Mouse (Mus musculus): ENCODE results near the gene Gm42742. TPM values are rescaled to one million over a fixed set of nuclear protein-coding genes. Genes with fewer than 3 reads are reported as not detected.
A peak's percentile ranks its signal among the peaks of the same experiment; 100 is the strongest.

Gm42742 gene
- polyA plus RNA-seq, 1 experiment from 2014 or later, result 38.5 TPM

- peak within 1 kb of the TSS; percentile 100 for H3K9ac ChIP-seq (ENCODE audit: low read length)
- peaks cover 27% of the 10 kb centered on the region for H3K36me3 ChIP-seq (ENCODE audit: control insufficient read depth, insufficient read depth)
- peak within 1 kb of the TSS; percentile 100 for H3K4me3 ChIP-seq (ENCODE audit: low read length)
- H3K9me3 ChIP-seq (replicated peaks; ENCODE audit: control insufficient read depth, low read length), result no peaks in the 10 kb centered on the region
- no peaks in the 10 kb centered on the region for H3K27me3 ChIP-seq (ENCODE audit: control insufficient read depth, insufficient read depth, low read length)
- peaks cover 11% of the 10 kb centered on the region for H3K4me1 ChIP-seq (ENCODE audit: control insufficient read depth, insufficient read depth, low read length)
- peak; percentile 94 for ATAC-seq (replicated peaks; ENCODE audit: extremely low read depth, insufficient read depth, low FRiP score)
- under 1% methylated on average over 55 of the region's 55 CpGs for WGBS
- H3K27ac ChIP-seq (ENCODE audit: low read length), result peak within 1 kb of the TSS; percentile 97
- H3K4me2 ChIP-seq (ENCODE audit: low read depth, low read length), result peak within 1 kb of the TSS; percentile 89
Measured at GRCm38 (mm10) chr7:126975950-126976866, 44.7 kb downstream of the Gm42742 start, which contains the start of gene Cdiptos. Gene Cdiptos, minus strand, starts transcription at chr7:126976098.

GRCm38 (mm10) chr7:126975893-126975949, 45.2 kb downstream of the Gm42742 start, which contains the start of gene Cdipt:
Gene Cdipt, plus strand, starts transcription at chr7:126975914.
- Histone ChIP-seq H3K27ac (ENCODE audit: low read length) (peak within 1 kb of the TSS; percentile 97), H3K27me3 (ENCODE audit: control insufficient read depth, insufficient read depth, low read length) (no peaks in the 10 kb centered on the region), H3K4me1 (ENCODE audit: control insufficient read depth, insufficient read depth, low read length) (peaks cover 11% of the 10 kb centered on the region), H3K4me2 (ENCODE audit: low read depth, low read length) (peak within 1 kb of the TSS; percentile 89), H3K9ac (ENCODE audit: low read length) (peak within 1 kb of the TSS; percentile 100), H3K9me3 (replicated peaks; ENCODE audit: control insufficient read depth, low read length) (no peaks in the 10 kb centered on the region), H3K4me3 (ENCODE audit: low read length) (peak within 1 kb of the TSS; percentile 100), H3K36me3 (ENCODE audit: control insufficient read depth, insufficient read depth) (peaks cover 24% of the 10 kb centered on the region)
- ATAC-seq (replicated peaks; ENCODE audit: extremely low read depth, insufficient read depth, low FRiP score), result no peak
- WGBS, result 0% methylated on average over 1 of the region's 1 CpGs

GRCm38 (mm10) chr7:126975493-126975892, 45.4 kb downstream of the Gm42742 start:
- H3K27me3 ChIP-seq (ENCODE audit: control insufficient read depth, insufficient read depth, low read length), result no peaks in the 10 kb centered on the region
- peak overlapping the region; percentile 97 for H3K27ac ChIP-seq (ENCODE audit: low read length)
- H3K9me3 ChIP-seq (replicated peaks; ENCODE audit: control insufficient read depth, low read length), result no peaks in the 10 kb centered on the region
- ATAC-seq (replicated peaks; ENCODE audit: extremely low read depth, insufficient read depth, low FRiP score), result no peak
- peak overlapping the region; percentile 63 for H3K9ac ChIP-seq (ENCODE audit: low read length)
- peak overlapping the region; percentile 89 for H3K4me2 ChIP-seq (ENCODE audit: low read depth, low read length)
- H3K36me3 ChIP-seq (ENCODE audit: control insufficient read depth, insufficient read depth), result peaks cover 24% of the 10 kb centered on the region
- 4% methylated on average over 8 of the region's 8 CpGs for WGBS
- peak overlapping the region; percentile 100 for H3K4me3 ChIP-seq (ENCODE audit: low read length)
- peaks cover 11% of the 10 kb centered on the region for H3K4me1 ChIP-seq (ENCODE audit: control insufficient read depth, insufficient read depth, low read length)

GRCm38 (mm10) chr7:126967361-126967760, 53.5 kb downstream of the Gm42742 start:
- Histone ChIP-seq H3K4me1 (ENCODE audit: control insufficient read depth, insufficient read depth, low read length) (no peaks in the 10 kb centered on the region), H3K27ac (ENCODE audit: low read length) (no peak overlapping the region), H3K36me3 (ENCODE audit: control insufficient read depth, insufficient read depth) (no peaks in the 10 kb centered on the region), H3K27me3 (ENCODE audit: control insufficient read depth, insufficient read depth, low read length) (peaks cover 12% of the 10 kb centered on the region), H3K4me2 (ENCODE audit: low read depth, low read length) (no peak overlapping the region), H3K9ac (ENCODE audit: low read length) (no peak overlapping the region), H3K4me3 (ENCODE audit: low read length) (no peak overlapping the region), H3K9me3 (replicated peaks; ENCODE audit: control insufficient read depth, low read length) (no peaks in the 10 kb centered on the region)
- WGBS, result 64% methylated on average over 6 of the region's 6 CpGs
- no peak for ATAC-seq (replicated peaks; ENCODE audit: extremely low read depth, insufficient read depth, low FRiP score)

- Histone ChIP-seq H3K4me2 (ENCODE audit: low read depth, low read length) (no peak overlapping the region), H3K4me1 (ENCODE audit: control insufficient read depth, insufficient read depth, low read length) (no peaks in the 10 kb centered on the region), H3K36me3 (ENCODE audit: control insufficient read depth, insufficient read depth) (no peaks in the 10 kb centered on the region), H3K27me3 (ENCODE audit: control insufficient read depth, insufficient read depth, low read length) (peaks cover 12% of the 10 kb centered on the region), H3K4me3 (ENCODE audit: low read length) (no peak overlapping the region), H3K9ac (ENCODE audit: low read length) (no peak overlapping the region), H3K9me3 (replicated peaks; ENCODE audit: control insufficient read depth, low read length) (no peaks in the 10 kb centered on the region), H3K27ac (ENCODE audit: low read length) (no peak overlapping the region)
- ATAC-seq (replicated peaks; ENCODE audit: extremely low read depth, insufficient read depth, low FRiP score), result no peak
- WGBS, result 40% methylated on average over 3 of the region's 3 CpGs
Measured at GRCm38 (mm10) chr7:126965568-126965967, 55.3 kb downstream of the Gm42742 start.

Small RNA genes lying within 50 kb of the gene (microRNA-seq; reads per million reads assigned to microRNA genes)
- gene Gm44343, result not detected

Other genes starting within 250 kb of the Gm42742 start
- gene Ypel3, start 244.1 kb downstream of the Gm42742 start, polyA plus RNA-seq (2015; fragmentation: Nextera tagmentation; extraction: Ambion mirVana), result 80.8 and 84.6 TPM in 2 replicates
- gene Tbx6, start 239.6 kb downstream of the Gm42742 start, polyA plus RNA-seq (2015; fragmentation: Nextera tagmentation; extraction: Ambion mirVana), result 0.09 and 0.58 TPM in 2 replicates
- 133 and 159 TPM in 2 replicates for gene Ppp4c, start 228.6 kb downstream of the Gm42742 start, polyA plus RNA-seq (2015; fragmentation: Nextera tagmentation; extraction: Ambion mirVana)
- gene Fam57b, start 223.4 kb downstream of the Gm42742 start, polyA plus RNA-seq (2015; fragmentation: Nextera tagmentation; extraction: Ambion mirVana), result 0.86 and 1.4 TPM in 2 replicates
- not detected in 2 replicates for gene 4930451I11Rik, start 189.5 kb downstream of the Gm42742 start, polyA plus RNA-seq (2015; fragmentation: Nextera tagmentation; extraction: Ambion mirVana)
- not detected in 2 replicates for gene Doc2a, start 173.7 kb downstream of the Gm42742 start, polyA plus RNA-seq (2015; fragmentation: Nextera tagmentation; extraction: Ambion mirVana)
- gene Hirip3, start 159.1 kb downstream of the Gm42742 start, polyA plus RNA-seq (2015; fragmentation: Nextera tagmentation; extraction: Ambion mirVana), result 19.8 and 22.2 TPM in 2 replicates
- gene Ino80e, start 158.7 kb downstream of the Gm42742 start, polyA plus RNA-seq (2015; fragmentation: Nextera tagmentation; extraction: Ambion mirVana), result 50.5 and 52.0 TPM in 2 replicates
- gene Taok2, start 136.4 kb downstream of the Gm42742 start, polyA plus RNA-seq (2015; fragmentation: Nextera tagmentation; extraction: Ambion mirVana), result 31.1 and 35.4 TPM in 2 replicates
- 19.6 and 22.5 TPM in 2 replicates for gene Tmem219, start 98.2 kb downstream of the Gm42742 start, polyA plus RNA-seq (2015; fragmentation: Nextera tagmentation; extraction: Ambion mirVana)
- gene Kctd13, start 92.2 kb downstream of the Gm42742 start, polyA plus RNA-seq (2015; fragmentation: Nextera tagmentation; extraction: Ambion mirVana), result 13.3 TPM in 2 replicates
- not detected in 2 replicates for gene Asphd1, start 71.5 kb downstream of the Gm42742 start, polyA plus RNA-seq (2015; fragmentation: Nextera tagmentation; extraction: Ambion mirVana)
- gene Sez6l2, start 70.5 kb downstream of the Gm42742 start, polyA plus RNA-seq (2015; fragmentation: Nextera tagmentation; extraction: Ambion mirVana), result 0.53 and 1.0 TPM in 2 replicates
- gene Cdipt, start 45.2 kb downstream of the Gm42742 start, polyA plus RNA-seq (2015; fragmentation: Nextera tagmentation; extraction: Ambion mirVana), result 85.1 and 89.4 TPM in 2 replicates
- 1.2 and 1.6 TPM in 2 replicates for gene Cdiptos, start 45.0 kb downstream of the Gm42742 start, polyA plus RNA-seq (2015; fragmentation: Nextera tagmentation; extraction: Ambion mirVana)
- gene Mvp, start 6.5 kb downstream of the Gm42742 start, polyA plus RNA-seq (2015; fragmentation: Nextera tagmentation; extraction: Ambion mirVana), result 15.9 and 20.6 TPM in 2 replicates
- 0.75 TPM in 1 of 2 replicates, not detected in the other for gene Pagr1b, start 4.6 kb downstream of the Gm42742 start, polyA plus RNA-seq (2015; fragmentation: Nextera tagmentation; extraction: Ambion mirVana)
- gene Pagr1a, start 3.7 kb downstream of the Gm42742 start, polyA plus RNA-seq (2015; fragmentation: Nextera tagmentation; extraction: Ambion mirVana), result 61.0 and 78.5 TPM in 2 replicates
- gene Prrt2, start 114 bp upstream of the Gm42742 start, polyA plus RNA-seq (2015; fragmentation: Nextera tagmentation; extraction: Ambion mirVana), result 1.6 and 2.4 TPM in 2 replicates
- gene Maz, start 5.9 kb upstream of the Gm42742 start, polyA plus RNA-seq (2015; fragmentation: Nextera tagmentation; extraction: Ambion mirVana), result 31.5 and 34.1 TPM in 2 replicates
- 80.4 and 81.6 TPM in 2 replicates for gene Kif22, start 21.4 kb upstream of the Gm42742 start, polyA plus RNA-seq (2015; fragmentation: Nextera tagmentation; extraction: Ambion mirVana)
- 18.3 TPM in 1 of 2 replicates, not detected in the other for gene Zg16, start 66.2 kb upstream of the Gm42742 start, polyA plus RNA-seq (2015; fragmentation: Nextera tagmentation; extraction: Ambion mirVana)
- 4.9 and 8.4 TPM in 2 replicates for gene AI467606, start 70.3 kb upstream of the Gm42742 start, polyA plus RNA-seq (2015; fragmentation: Nextera tagmentation; extraction: Ambion mirVana)
- gene Qprt, start 101.1 kb upstream of the Gm42742 start, polyA plus RNA-seq (2015; fragmentation: Nextera tagmentation; extraction: Ambion mirVana), result 2.1 and 2.6 TPM in 2 replicates
- gene Spn, start 116.7 kb upstream of the Gm42742 start, polyA plus RNA-seq (2015; fragmentation: Nextera tagmentation; extraction: Ambion mirVana), result 1.2 and 2.6 TPM in 2 replicates
- gene Cd2bp2, start 175.0 kb upstream of the Gm42742 start, polyA plus RNA-seq (2015; fragmentation: Nextera tagmentation; extraction: Ambion mirVana), result 42.2 and 44.4 TPM in 2 replicates
- 15.2 and 22.3 TPM in 2 replicates for gene Tbc1d10b, start 187.4 kb upstream of the Gm42742 start, polyA plus RNA-seq (2015; fragmentation: Nextera tagmentation; extraction: Ambion mirVana)
- 16.2 and 31.6 TPM in 2 replicates for gene Mylpf, start 187.8 kb upstream of the Gm42742 start, polyA plus RNA-seq (2015; fragmentation: Nextera tagmentation; extraction: Ambion mirVana)
- 21.0 and 21.9 TPM in 2 replicates for gene Zfp553, start 212.0 kb upstream of the Gm42742 start, polyA plus RNA-seq (2015; fragmentation: Nextera tagmentation; extraction: Ambion mirVana)
- gene Sept1, start 212.0 kb upstream of the Gm42742 start, polyA plus RNA-seq (2015; fragmentation: Nextera tagmentation; extraction: Ambion mirVana), result 35.1 and 57.5 TPM in 2 replicates
- 38.0 and 39.6 TPM in 2 replicates for gene Zfp771, start 223.2 kb upstream of the Gm42742 start, polyA plus RNA-seq (2015; fragmentation: Nextera tagmentation; extraction: Ambion mirVana)
- 129 and 142 TPM in 2 replicates for gene Dctpp1, start 239.6 kb upstream of the Gm42742 start, polyA plus RNA-seq (2015; fragmentation: Nextera tagmentation; extraction: Ambion mirVana)

All from heart, embryonic 16.5 days (tissue).